ENCODE assay signal across 15 mouse cellular contexts in the genomic region with DNA sequence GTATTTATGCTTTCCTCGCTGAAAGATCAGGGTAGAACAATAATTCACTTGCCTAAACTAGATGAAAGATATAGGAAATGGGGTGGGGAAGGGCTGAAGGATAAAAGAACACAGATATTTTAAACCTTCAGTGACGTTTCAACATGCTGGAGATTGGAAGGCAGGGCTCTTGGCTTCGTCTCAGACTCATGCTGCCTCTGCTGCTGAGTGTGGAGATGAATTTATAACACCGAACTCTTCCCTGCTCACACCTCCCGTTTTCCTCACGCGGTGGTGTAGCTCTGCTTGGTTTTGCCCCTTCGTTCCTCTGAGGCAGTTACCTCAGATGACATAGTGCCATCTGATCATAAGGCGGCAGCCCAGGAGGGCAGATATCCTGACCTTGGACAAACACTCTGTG. TPM values are rescaled to one million over a fixed set of nuclear protein-coding genes. Genes with fewer than 3 reads are reported as not detected.
DNase-seq lines count a peak whose midpoint lies in the region; ATAC-seq lines count a peak whose summit lies in the region.
"Had no signal": no experiment of that assay in that cellular context is flagged by ENCODE, and none has a peak within 500 bp of the region (broad histone marks: within the 10 kb centered on the region; RNA-seq: fewer than 3 reads in every experiment).

No protein-coding gene starts in this region.

- DNase-seq in brain, adult 2 months (ENCODE audit: low read depth, low spot score), result peak; percentile 87
- peak; percentile 43 to 69 for DNase-seq in left cerebral cortex, postnatal 10 days (ENCODE audit: extremely low spot score in 1 of 2, low spot score in 2 of 2)
- DNase-seq in gastrocnemius, postnatal 36 days, result no peak
- DNase-seq: cerebellum, adult 9-11 months; gastrocnemius, postnatal 10 days; heart, postnatal 10 days; kidney, adult 18-20 months; thymus, postnatal 25 days had no signal

- no peaks in the 10 kb centered on the region for H3K36me3 ChIP-seq in forebrain, embryonic 16.5 days (ENCODE audit: control insufficient read depth, insufficient read depth)
- no peaks in the 10 kb centered on the region for H3K36me3 ChIP-seq in neural tube, embryonic 14.5 days (ENCODE audit: control insufficient read depth, insufficient read depth, low read length)
- H3K36me3 ChIP-seq in heart, embryonic 12.5 days, result no peaks in the 10 kb centered on the region
- H3K36me3 ChIP-seq: embryonic facial prominence, embryonic 15.5 days; liver, embryonic 15.5 days had no signal

- intact Hi-C loops in left cerebral cortex, postnatal 10 days (cut with DNase I), result loop anchor here (1.0 to 5.0 kb wide), 2 partner anchors 23 to 33 kb away; no protein-coding TSS in a partner anchor
- intact Hi-C loops in gastrocnemius, postnatal 36 days (cut with DNase I), result no loop called here

- no peak overlapping the region for H3K4me2 ChIP-seq in forebrain, embryonic 16.5 days (ENCODE audit: low read length)
- no peak overlapping the region for H3K4me2 ChIP-seq in neural tube, embryonic 14.5 days (ENCODE audit: low read depth, low read length)
- H3K4me2 ChIP-seq in heart, embryonic 12.5 days, result no peak overlapping the region
- H3K4me2 ChIP-seq: embryonic facial prominence, embryonic 15.5 days; liver, embryonic 15.5 days had no signal

- H3K4me3 ChIP-seq in forebrain, embryonic 16.5 days (replicated peaks; ENCODE audit: low read length), result no peak overlapping the region
- H3K4me3 ChIP-seq in neural tube, embryonic 14.5 days (ENCODE audit: low read depth, low read length), result no peak overlapping the region
- H3K4me3 ChIP-seq in heart, embryonic 12.5 days, result no peak overlapping the region
- H3K4me3 ChIP-seq: embryonic facial prominence, embryonic 15.5 days; liver, embryonic 15.5 days had no signal

- peaks cover 14% of the 10 kb centered on the region for H3K4me1 ChIP-seq in forebrain, embryonic 16.5 days (replicated peaks; ENCODE audit: control insufficient read depth, insufficient read depth, low read length)
- H3K4me1 ChIP-seq in neural tube, embryonic 14.5 days (ENCODE audit: control insufficient read depth, insufficient read depth, low read length), result 0 out of 2 replicates have a peak, but pooled peaks cover 2% of the 10 kb centered on the region
- peaks cover 9% of the 10 kb centered on the region for H3K4me1 ChIP-seq in heart, embryonic 12.5 days (replicated peaks)
- H3K4me1 ChIP-seq: liver, embryonic 15.5 days had no signal

- no peak for ATAC-seq in forebrain, embryonic 16.5 days
- no peak for ATAC-seq in neural tube, embryonic 14.5 days (ENCODE audit: low read depth)
- no peak for ATAC-seq in heart, embryonic 12.5 days (ENCODE audit: insufficient number of reproducible peaks, low FRiP score)
- no peak for ATAC-seq in megakaryocyte-erythroid progenitor cell, adult 5-6 weeks (replicated peaks; ENCODE audit: low FRiP score, low TSS enrichment, poor library complexity, severe bottlenecking)

- 0 out of 2 replicates have a peak overlapping the region, but pooled peaks have one; percentile 17 for H3K27ac ChIP-seq in forebrain, embryonic 16.5 days (ENCODE audit: low read length)
- peak overlapping the region; percentile 44; the same call in 1 of the 2 replicates for H3K27ac ChIP-seq in neural tube, embryonic 14.5 days (ENCODE audit: low read depth, low read length)
- no peak overlapping the region for H3K27ac ChIP-seq in heart, embryonic 12.5 days (ENCODE audit: poor library complexity, severe bottlenecking)
- H3K27ac ChIP-seq: embryonic facial prominence, embryonic 15.5 days; liver, embryonic 15.5 days had no signal

- 67% methylated on average over 9 of the region's 9 CpGs for WGBS in forebrain, embryonic 16.5 days
- WGBS in neural tube, embryonic 14.5 days, result 68% methylated on average over 9 of the region's 9 CpGs
- 79% methylated on average over 9 of the region's 9 CpGs for WGBS in heart, embryonic 12.5 days

- H3K9me3 ChIP-seq in forebrain, embryonic 16.5 days (ENCODE audit: control insufficient read depth, low read length), result no peaks in the 10 kb centered on the region
- H3K9me3 ChIP-seq in neural tube, embryonic 14.5 days (ENCODE audit: control insufficient read depth, low read length), result no peaks in the 10 kb centered on the region
- H3K9me3 ChIP-seq in heart, embryonic 12.5 days (replicated peaks), result no peaks in the 10 kb centered on the region
- H3K9me3 ChIP-seq: embryonic facial prominence, embryonic 15.5 days; liver, embryonic 15.5 days had no signal

- no peaks in the 10 kb centered on the region for H3K27me3 ChIP-seq in forebrain, embryonic 16.5 days (replicated peaks; ENCODE audit: control insufficient read depth, insufficient read depth, low read length)
- no peaks in the 10 kb centered on the region for H3K27me3 ChIP-seq in neural tube, embryonic 14.5 days (ENCODE audit: control insufficient read depth, insufficient read depth, low read length)
- no peaks in the 10 kb centered on the region for H3K27me3 ChIP-seq in heart, embryonic 12.5 days (replicated peaks)
- H3K27me3 ChIP-seq: CH12.LX; embryonic facial prominence, embryonic 15.5 days; liver, embryonic 15.5 days had no signal

- no peak overlapping the region for H3K9ac ChIP-seq in forebrain, embryonic 16.5 days (replicated peaks; ENCODE audit: low read depth, low read length)
- no peak overlapping the region for H3K9ac ChIP-seq in neural tube, embryonic 14.5 days (replicated peaks; ENCODE audit: low read depth, low read length)
- H3K9ac ChIP-seq in heart, embryonic 12.5 days, result no peak overlapping the region
- H3K9ac ChIP-seq: embryonic facial prominence, embryonic 15.5 days; liver, embryonic 15.5 days had no signal

RNA-seq across cellular contexts. Expression of a gene that starts 21.4 kb away (rescaled TPM):
- polyA plus RNA-seq in forebrain, embryonic 16.5 days (2015; fragmentation: Nextera tagmentation; extraction: Ambion mirVana), result 51.7 and 60.8 TPM in 2 replicates
- total RNA-seq in left cerebral cortex, postnatal 10 days (2021), result 100 to 1,000 TPM; 336 to 347 TPM
- 96.4 and 106 TPM in 2 replicates for polyA plus RNA-seq in neural tube, embryonic 14.5 days (2014; fragmentation: Nextera tagmentation; extraction: Ambion mirVana)
- 0.54 and 0.68 TPM in 2 replicates for polyA plus RNA-seq in heart, embryonic 12.5 days (2016; fragmentation: Nextera tagmentation; extraction: Ambion mirVana)
- total RNA-seq in gastrocnemius, postnatal 36 days (2021), result under 1 TPM in 1 of 2 experiments, not detected in 1; 0.10 TPM
- total RNA-seq in megakaryocyte-erythroid progenitor cell, adult 5-6 weeks (2014; fragmentation: Nextera tagmentation), result not detected in 2 replicates
- total RNA-seq in megakaryocyte-erythroid progenitor cell, adult 5-6 weeks (2017), result not detected in 2 replicates
- total RNA-seq: CH12.LX had no signal

Comparison
In these comparisons a context has a peak if more than half of its experiments do, and no peak if none do; other contexts are left out.
1. DNase-seq: peak in brain, adult 2 months (single experiment) and left cerebral cortex, postnatal 10 days (2 of 2); none in gastrocnemius, postnatal 36 days (0 of 2).
2. RNA of a gene that starts 21.4 kb away (total RNA-seq): 336 to 347 TPM in left cerebral cortex, postnatal 10 days; 0.10 TPM in gastrocnemius, postnatal 36 days and not detected in megakaryocyte-erythroid progenitor cell, adult 5-6 weeks; every median in the first group is over 100 times any median in the second.